Mouse (Mus musculus) right cerebral cortex, postnatal 25 days (tissue): ENCODE data around the gene Vsir.

Source experiments
- DNase-seq: peaks from one replicate; pipeline ENCODE4 v3.0.0; 2022

Gene Vsir

DNA sequence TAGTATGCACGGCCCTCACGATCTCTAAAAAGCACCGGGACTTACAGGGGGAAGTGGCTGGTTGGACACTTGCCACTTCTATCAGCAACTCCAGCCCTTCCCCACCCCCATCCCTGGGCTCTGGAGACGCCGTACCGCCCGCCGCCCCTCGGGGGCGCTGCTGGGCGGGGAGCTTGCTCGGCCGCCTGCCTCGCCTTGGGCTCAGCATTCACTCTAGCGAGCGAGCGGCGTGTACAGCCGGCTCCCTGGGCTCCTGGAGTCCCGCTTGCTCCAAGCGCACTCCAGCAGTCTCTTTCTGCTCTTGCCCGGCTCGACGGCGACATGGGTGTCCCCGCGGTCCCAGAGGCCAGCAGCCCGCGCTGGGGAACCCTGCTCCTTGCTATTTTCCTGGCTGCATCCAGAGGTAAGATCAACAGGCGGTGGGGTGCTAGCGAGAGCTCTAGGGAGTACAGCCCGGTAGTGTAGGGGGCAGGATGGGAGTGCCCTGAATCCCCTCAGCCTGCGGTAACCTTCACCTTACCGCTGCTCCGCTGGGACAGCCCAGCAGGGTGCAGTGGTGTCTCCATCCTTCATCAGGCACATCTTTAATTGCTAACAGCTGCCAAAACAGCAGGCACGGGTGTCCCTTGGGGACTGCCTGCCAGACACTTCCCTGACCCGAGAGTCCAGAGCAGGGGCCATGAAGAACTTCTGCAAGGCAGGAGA lies at the start of gene Vsir:
TSS of gene Vsir (plus strand) at position 151 of the 705 bp plus-strand sequence.
- DNase-seq = peak; percentile 67

GRCm38 (mm10) chr10:60299636-60300035 lies 47.0 kb upstream of the Vsir start:
- DNase-seq = no peak

GRCm38 (mm10) chr10:60303419-60303818 lies 43.2 kb upstream of the Vsir start:
- DNase-seq = no peak

- peak; percentile 57 for DNase-seq
These were observed 41.6 kb upstream of the Vsir start for GRCm38 (mm10) chr10:60304854-60305628.

DNA sequence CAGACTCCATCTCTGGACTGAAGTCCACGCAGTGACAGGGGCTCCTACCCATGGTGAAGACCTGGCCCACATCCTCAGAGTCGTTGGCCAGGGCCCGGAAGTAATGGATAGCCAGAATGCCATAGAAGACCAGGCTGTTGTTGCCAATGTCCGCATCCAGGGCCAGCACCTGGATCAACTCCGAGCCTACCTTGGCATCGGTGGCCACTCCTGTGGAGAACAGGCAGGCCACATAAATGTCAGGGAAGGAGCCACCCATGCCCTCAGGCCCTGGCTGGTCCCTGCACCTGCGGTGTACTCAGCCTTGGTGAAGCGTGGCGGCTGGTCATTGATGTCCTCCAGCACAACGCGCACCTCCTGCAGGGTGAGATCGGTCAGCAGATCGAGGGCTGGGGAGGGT lies 36.0 kb upstream of the Vsir start:
- DNase-seq = no peak

DNA sequence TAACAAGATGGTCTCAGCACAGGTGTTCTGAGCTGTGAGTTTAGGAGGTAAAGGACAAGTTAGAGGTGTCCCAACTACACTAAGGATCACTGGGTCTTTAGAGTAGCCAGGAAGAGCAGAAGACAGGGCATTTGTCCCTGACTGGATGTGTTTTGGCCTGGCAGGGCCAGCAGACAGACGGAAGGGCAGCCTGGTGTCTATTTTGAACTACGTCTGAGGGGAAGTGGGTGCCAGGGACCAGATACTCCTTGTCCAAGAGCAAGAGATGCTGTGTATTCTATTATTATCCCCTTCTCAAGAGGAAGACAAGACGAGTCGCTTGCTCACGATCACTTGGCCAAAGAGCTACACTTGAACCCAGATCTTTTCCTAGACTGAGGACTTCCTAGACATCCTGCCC lies 33.0 kb upstream of the Vsir start:
- DNase-seq = no peak

- no peak for DNase-seq
These were observed 30.5 kb upstream of the Vsir start for GRCm38 (mm10) chr10:60316166-60316565.

DNA sequence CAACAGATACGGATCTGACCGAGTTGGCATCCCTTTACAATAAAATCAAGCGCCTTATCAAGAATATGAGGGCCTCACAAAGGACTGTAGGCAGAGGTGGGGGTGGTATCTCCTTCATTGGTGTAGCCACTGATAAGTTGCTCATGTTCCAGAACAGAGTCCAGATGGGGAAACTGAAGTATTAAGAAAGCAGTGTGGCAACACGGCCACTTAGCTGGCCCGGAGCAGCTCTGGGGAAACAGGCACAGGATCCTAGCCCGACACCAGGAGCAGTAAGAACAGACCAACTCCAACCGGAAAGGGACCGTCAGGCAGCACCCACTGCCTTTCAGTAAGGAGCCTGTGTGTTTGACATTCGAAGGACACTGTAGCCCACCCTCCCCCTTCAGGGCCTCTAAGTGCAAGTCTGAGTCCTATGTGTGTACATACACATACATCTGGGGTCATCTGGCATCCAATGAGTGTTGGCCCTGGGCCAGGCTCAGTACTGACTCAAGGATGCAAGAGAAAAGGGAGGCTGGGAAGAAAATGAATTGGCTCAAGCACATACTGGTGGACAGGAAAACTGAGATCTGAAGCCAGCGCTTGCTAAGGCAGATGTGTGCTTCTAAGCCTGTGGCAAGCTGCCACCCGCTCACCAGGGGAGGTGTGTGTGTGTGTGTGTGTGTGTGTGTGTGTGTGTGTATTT lies 17.5 kb upstream of the Vsir start:
- DNase-seq = no peak

- no peak for DNase-seq
These were observed 12.1 kb upstream of the Vsir start for GRCm38 (mm10) chr10:60334583-60334982.

DNA sequence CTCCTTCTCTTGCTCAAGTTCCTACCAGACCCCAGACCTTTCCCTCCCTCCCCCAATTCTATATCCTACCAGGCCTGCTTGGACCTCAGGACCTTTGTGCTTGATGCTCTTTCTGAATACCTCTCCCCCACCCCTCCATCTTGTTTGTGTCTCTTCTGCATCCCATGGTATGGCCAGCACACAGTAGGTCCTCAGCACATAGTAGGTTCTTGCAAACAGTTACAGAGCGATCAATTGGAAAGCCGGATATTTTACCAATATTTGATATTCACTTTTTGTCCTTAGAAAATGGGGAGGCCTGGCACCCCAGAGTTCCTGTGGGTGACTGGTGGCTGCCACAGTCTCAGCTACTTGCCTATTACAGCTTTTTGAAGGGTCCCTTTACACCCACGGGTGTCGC lies 11.6 kb upstream of the Vsir start:
- DNase-seq = no peak

GRCm38 (mm10) chr10:60341528-60341927 lies 5.1 kb upstream of the Vsir start:
- no peak for DNase-seq

DNA sequence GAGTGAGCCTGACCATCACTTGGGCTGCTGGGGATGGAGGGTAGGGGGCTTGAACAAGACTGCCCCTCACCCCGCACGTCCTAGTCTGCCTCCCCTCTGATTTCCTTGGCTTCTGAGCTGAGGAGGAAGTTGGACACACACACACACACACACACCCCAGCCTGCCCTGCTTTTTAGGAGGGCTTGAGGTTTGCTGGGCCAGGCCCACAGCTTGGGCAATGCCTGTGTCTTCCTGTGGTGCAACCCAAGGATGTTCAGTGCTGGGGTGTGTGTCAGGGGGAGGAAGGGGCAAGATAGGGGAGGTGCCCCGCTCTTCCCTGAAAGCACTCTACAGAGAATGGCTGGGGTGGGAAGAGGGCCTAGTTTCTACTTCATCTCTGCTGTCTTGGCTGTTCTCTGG lies 2.5 kb upstream of the Vsir start:
- DNase-seq = no peak

- DNase-seq = no peak
These were observed 595 bp upstream of the Vsir start for GRCm38 (mm10) chr10:60346056-60346455.

GRCm38 (mm10) chr10:60347768-60348610 lies 1.3 kb downstream of the Vsir start:
- no peak for DNase-seq

- no peak for DNase-seq
These were observed 2.4 kb downstream of the Vsir start for GRCm38 (mm10) chr10:60349056-60349455.

- no peak for DNase-seq
These were observed 3.0 kb downstream of the Vsir start for GRCm38 (mm10) chr10:60349644-60350043.

- no peak for DNase-seq
These were observed 3.6 kb downstream of the Vsir start for GRCm38 (mm10) chr10:60350077-60350804.

- peak; percentile 61 for DNase-seq
These were observed 4.1 kb downstream of the Vsir start for GRCm38 (mm10) chr10:60350805-60351167.

GRCm38 (mm10) chr10:60351248-60351647 lies 4.6 kb downstream of the Vsir start:
- no peak for DNase-seq

DNA sequence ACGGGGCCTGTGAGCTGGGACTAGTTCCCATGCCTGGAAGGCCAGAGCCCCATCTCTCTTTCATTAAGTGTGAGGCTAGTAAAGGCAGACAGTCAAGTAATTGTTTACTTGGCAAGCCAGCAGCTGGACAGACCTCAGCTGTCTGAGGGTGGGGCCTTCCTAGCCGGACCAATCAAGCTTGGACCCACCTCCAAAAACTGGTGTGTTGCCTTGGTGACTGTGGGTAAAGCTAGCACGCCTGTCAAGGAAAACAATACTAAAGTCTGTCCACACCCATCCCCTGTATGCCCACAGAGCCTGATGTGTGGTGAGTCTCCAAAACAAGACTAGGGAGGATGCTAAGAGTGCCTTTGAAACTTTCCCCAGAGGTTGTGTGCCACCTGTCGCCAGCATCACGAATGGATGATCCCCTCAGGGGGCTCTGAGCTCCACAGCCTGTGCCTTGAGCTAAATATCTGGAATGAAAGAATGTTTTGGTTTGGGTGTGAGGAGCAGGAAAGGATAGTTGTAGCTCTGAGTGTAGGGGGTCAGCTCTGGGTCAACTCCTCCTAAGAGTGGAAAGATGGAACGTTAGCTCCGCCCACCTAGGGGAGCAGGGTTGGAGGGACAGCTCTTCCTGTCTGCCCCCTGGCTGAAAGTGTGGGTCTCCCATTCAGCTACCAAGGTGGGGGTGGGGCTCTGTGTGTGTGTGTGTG lies 5.3 kb downstream of the Vsir start:
- DNase-seq = no peak

GRCm38 (mm10) chr10:60353241-60354002 lies 6.8 kb downstream of the Vsir start:
- no peak for DNase-seq
